Mouse (Mus musculus): ENCODE data around the gene Gm17545. TPM values are rescaled to one million over a fixed set of nuclear protein-coding genes. Genes with fewer than 3 reads are reported as not detected.

The Gm17545 gene
- total RNA-seq, 4 experiments from 2014 or later = not detected

- no peak for DNase-seq (ENCODE audit: low spot score in 2 of 2)
These were observed 32.1 kb downstream of the Gm17545 start for GRCm38 (mm10) chr9:22486211-22486610.

GRCm38 (mm10) chr9:22488963-22489362 is 34.9 kb downstream of the Gm17545 start:
- no peak for DNase-seq (ENCODE audit: low spot score in 2 of 2)

GRCm38 (mm10) chr9:22494203-22494807 is 40.2 kb downstream of the Gm17545 start:
- no peak for DNase-seq (ENCODE audit: low spot score in 2 of 2)

DNA sequence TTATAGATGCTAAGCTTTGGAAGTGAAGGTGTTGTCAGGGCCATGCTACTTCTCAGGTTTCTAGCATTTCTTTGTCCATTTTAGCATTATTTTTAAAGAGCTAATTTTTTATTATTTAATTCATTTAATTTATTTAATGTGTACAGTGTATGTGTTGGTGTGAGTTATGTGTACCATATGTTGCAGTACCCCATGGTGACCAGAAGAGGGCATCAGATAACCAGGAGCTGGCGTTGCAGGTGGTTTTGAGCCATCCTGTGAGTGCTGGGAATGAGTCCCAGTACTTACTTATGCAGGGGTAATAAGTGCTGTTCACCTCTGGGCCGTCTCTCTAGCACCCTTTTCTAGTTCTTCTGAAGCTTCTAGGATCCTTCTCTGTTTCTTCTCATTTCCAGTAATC is 41.0 kb downstream of the Gm17545 start:
- DNase-seq (ENCODE audit: low spot score in 2 of 2) = no peak

DNA sequence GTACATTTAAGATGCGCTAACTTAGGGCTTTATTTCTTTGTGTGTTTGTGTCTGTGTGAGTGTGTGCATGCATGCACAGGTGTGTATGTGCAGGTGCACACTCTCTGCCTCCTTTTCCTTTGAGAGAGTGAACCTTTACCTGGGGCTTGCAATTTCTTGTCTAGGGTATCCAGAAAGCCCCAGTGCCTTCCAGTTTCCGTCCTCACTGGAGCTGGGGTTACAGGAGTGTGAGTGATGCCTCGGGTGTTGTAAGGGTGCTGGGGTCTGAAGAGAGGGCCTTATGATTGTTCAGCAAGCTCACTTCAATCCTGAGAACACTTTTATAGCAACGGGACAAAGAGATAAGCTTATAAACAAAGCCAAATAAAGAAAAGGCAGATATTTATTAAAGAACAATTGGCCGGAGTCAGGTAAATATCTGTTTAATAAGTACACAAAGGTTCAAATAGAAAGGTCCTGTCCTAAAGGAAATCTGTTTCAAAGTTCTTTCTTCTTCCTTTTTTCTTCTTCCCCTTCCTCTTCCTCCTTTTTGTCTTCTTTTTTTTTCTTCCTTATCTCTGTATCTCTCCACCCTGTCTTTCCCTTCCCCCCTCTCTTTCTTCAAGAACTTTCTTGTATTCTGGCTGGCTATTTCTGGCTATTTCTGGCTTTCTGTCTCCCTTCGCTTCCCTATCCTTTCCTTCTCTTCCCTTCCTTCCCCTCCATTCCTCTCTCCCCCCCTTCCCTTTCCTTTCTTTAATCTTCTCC is 43.1 kb downstream of the Gm17545 start:
- no peak for DNase-seq (ENCODE audit: low spot score in 2 of 2)

- no peak for DNase-seq (ENCODE audit: low spot score in 2 of 2)
These were observed 48.9 kb downstream of the Gm17545 start for GRCm38 (mm10) chr9:22502972-22503371.

DNA sequence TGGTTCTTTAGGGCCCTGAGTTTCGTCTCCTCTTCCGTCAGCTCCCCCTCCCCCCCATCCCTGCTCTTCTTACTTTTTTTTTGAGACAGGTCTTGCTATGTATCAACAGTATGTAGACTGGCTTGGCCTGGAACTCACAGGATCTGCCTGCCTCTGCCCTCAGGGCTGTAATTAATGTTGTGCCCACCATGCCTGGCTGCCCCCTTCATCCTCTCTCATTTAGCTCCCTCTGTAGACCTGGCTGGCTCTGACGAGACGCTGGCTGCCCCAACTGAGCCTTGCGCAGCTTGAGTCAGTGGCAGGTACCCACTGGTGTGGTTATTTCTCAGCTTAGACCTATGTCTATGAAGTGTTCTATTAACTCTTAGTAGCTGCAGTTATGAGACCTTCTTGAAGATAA is 49.5 kb downstream of the Gm17545 start:
- no peak for DNase-seq (ENCODE audit: low spot score in 2 of 2)

GRCm38 (mm10) chr9:22505574-22505973 is 51.5 kb downstream of the Gm17545 start:
- no peak for DNase-seq (ENCODE audit: low spot score in 2 of 2)

Other genes with a start within 250 kb of the Gm17545 start
- gene Zfp809, start 228.6 kb upstream of the Gm17545 start, total RNA-seq (2022) = 10 to 100 TPM; 21.2 to 23.1 (median 22.5) TPM
- 1 to 10 TPM; 5.1 to 6.3 (median 5.3) TPM for gene Zfp599, start 194.4 kb upstream of the Gm17545 start, total RNA-seq (2022)
- 10 to 100 TPM; 17.6 to 20.9 (median 19.9) TPM for gene Zfp810, start 146.6 kb upstream of the Gm17545 start, total RNA-seq (2022)
- gene Anln, start 65.1 kb upstream of the Gm17545 start, total RNA-seq (2022) = 10 to 100 TPM; 23.7 to 32.9 (median 29.4) TPM
- 10 to 100 TPM in 1 of 4 experiments, 1 to 10 TPM in 3; 6.0 to 10.9 (median 8.1) TPM for gene 9530077C05Rik, start 42.8 kb upstream of the Gm17545 start, total RNA-seq (2022)
- gene Rp9, start 15.5 kb downstream of the Gm17545 start, total RNA-seq (2022) = 10 to 100 TPM; 31.6 to 41.5 (median 34.7) TPM
- gene Bbs9, start 21.4 kb downstream of the Gm17545 start, total RNA-seq (2022) = 10 to 100 TPM; 24.8 to 28.7 (median 27.8) TPM

All from layer of hippocampus, adult 8-10 months (tissue).